Mouse (Mus musculus) kidney, adult 8-10 months (tissue): ENCODE results near the gene Cpne8.
"Not testable (repeated sequence)": the region's sequence is repeated elsewhere in the genome, so short reads cannot be mapped to it uniquely, and the experiment has no call there.

Source experiments
- DNase-seq, 2 experiments: peaks; one replicate each; pipeline ENCODE4 v3.0.0; 2022

The Cpne8 gene

GRCm38 (mm10) chr15:90678985-90679759, at the start of gene Cpne8:
TSS of gene Cpne8 (minus strand) at chr15:90679432.
- DNase-seq: peak; percentile 58

GRCm38 (mm10) chr15:90717717-90718116, 38.5 kb upstream of the Cpne8 start:
- DNase-seq: no peak

DNA sequence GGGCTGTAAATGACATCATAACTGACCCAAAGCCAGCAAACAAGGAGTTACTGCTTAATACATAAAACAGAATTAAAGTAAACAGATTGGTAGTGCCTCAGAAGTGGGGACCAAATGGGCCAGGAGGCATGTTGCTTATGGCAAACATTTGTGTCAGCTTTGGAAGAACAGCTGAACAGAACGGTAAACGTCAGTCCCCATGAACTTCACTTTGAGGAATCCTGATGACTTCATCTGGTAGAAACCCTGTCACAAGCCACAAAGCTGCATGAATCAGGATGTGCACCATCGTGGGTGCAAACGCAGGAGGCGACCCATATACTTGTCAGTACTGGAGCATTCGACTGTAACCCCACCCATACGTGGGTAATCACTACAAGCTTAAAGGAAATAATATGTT, 30.1 kb upstream of the Cpne8 start:
- DNase-seq: no peak

GRCm38 (mm10) chr15:90704314-90704713, 25.1 kb upstream of the Cpne8 start:
- no peak for DNase-seq

- DNase-seq: no peak
Measured at GRCm38 (mm10) chr15:90703502-90704232, 24.4 kb upstream of the Cpne8 start.

- DNase-seq: no peak
Measured at GRCm38 (mm10) chr15:90686770-90687169, 7.5 kb upstream of the Cpne8 start.

GRCm38 (mm10) chr15:90679760-90680579, 738 bp upstream of the Cpne8 start:
- peak; percentile 28 to 56 for DNase-seq

- peak; percentile 33 to 35 for DNase-seq
Measured at GRCm38 (mm10) chr15:90678488-90678887, 744 bp downstream of the Cpne8 start.

DNA sequence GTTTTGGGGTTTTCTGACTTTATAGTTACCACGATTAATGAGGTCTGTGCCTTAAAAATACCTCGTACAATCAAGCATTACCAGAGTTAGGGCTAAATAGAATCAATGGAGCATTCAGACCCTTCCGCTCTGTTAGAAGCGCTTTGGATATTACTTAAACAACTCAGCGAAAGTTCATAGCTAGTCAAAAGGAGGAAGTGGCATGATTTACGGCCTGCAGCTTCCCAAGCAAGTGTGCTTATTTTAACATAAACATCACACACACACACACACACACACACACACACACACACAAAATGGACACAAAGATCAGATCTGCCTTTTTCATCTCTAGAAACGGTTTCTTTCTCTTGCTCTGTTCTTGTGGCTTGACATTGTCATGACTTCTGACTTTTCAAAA, 9.7 kb downstream of the Cpne8 start:
- no peak for DNase-seq

GRCm38 (mm10) chr15:90666893-90667292, 12.3 kb downstream of the Cpne8 start:
- no peak for DNase-seq

DNA sequence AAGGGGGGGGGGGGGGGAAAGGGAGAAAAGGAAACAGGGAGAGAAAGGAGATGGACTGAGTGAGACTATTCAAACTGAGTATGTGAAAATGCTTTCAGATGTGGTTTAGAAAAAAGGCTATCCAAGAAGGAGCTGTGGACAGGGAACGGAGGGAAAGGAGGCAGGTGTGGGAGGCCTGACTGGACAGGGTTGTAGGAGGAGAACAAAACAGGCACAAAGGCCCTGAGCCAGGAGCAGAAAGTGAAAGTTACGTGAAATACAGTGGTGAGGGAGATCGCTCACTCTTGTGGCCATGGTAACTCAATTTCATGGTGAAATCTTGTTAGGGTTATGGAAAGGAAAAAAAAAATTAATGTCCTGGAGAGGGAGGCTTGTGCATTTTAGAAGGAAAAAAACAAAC, 14.6 kb downstream of the Cpne8 start:
- DNase-seq: no peak

DNA sequence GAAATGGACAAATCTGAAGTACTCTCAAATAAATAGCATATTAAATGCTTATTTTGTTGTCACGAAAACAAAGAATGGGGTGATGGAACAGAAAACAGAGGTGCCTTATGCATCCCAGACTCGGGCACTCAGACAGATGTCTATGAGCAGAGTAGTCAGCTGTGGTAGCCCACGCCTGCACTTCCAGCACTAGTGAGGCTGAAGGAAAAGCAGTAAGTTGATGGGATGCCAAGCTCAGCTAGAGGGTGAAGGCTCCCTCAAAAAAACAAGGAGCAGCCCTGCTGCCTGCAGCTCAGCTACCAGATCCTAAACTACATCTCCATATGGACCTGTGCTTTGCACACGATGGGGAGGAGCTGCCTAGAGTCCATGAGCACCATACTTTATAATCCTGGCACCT, 15.6 kb downstream of the Cpne8 start:
- DNase-seq: no peak

DNA sequence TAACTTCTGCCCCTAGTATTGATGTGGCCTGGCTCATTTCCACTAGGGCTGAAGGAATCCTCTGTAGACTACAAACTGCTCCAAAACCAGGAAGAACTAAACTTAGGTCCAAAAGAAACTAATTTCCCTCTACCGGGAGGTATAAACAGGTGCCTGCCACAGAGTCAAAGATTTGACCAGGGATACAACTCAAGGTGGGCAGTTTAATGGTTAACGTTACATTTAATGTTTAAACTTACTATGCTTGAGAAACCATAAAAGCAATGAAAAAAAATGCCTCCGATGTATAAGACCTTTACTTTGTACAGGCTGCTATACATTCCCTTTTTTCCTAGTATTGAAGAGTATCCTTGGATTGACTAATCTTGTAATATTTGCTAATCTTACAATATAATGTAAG, 18.5 kb downstream of the Cpne8 start:
- no peak for DNase-seq

- no peak for DNase-seq
Measured at GRCm38 (mm10) chr15:90658053-90658452, 21.2 kb downstream of the Cpne8 start.

DNA sequence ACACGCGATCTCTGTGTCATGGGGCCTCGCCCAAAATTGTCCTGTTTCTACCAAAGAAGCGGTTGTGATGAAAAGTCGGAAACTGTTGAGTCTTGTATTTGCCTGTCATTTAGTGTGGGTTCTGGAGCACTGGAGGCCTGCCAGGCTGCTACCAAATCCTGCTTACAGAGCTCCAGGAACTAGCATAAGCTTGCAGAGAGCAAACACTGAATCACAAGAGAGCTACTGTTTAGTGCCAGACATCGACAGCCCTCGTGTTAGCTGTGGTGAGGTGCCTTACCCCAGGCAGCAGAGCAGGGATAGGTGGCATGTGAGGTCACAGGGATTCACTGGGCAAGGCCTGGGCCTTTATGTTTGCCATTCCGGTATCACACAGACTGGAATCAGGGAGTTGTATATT, 22.7 kb downstream of the Cpne8 start:
- no peak for DNase-seq

- no peak for DNase-seq
Measured at GRCm38 (mm10) chr15:90647011-90647577, 32.1 kb downstream of the Cpne8 start.

- no peak for DNase-seq
Measured at GRCm38 (mm10) chr15:90646326-90646725, 32.9 kb downstream of the Cpne8 start.

DNA sequence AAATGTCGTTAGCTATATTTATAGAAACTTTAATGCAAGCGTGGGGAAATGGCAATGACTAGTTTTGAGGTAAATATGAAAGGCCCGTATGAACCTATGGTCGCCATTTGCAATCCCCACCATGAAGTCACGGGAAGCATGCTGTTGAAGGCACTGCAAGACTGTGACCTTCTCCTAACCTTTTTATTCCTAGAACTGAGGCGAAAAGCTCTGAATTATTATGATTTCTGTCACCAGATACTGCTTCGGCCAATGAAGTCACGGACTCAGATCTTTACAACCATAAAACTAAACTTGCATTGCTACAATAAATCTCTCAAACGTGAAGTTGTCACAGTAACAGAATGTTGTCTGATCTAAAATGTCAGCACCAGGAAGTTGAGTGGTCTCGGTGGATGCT, 33.4 kb downstream of the Cpne8 start:
- no peak for DNase-seq

DNA sequence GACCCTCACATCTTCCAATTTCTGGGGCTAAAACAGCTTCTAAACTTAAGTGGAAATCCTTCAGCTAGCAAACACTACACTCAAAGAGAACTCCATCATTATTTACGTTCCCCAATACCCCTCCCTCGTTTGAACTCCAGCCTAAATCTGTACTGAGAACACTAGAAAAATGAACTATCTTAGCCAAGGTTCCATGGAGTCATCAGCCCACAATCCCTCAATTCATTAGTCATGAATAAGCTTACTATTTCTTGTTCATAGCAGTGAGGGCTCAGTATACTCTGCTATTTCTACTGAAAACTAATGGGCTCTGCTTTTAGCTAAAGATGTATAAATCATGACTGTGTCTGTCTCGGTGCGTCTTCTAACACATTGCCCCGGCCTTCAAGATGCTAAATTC, 55.0 kb downstream of the Cpne8 start:
- DNase-seq: no peak

DNA sequence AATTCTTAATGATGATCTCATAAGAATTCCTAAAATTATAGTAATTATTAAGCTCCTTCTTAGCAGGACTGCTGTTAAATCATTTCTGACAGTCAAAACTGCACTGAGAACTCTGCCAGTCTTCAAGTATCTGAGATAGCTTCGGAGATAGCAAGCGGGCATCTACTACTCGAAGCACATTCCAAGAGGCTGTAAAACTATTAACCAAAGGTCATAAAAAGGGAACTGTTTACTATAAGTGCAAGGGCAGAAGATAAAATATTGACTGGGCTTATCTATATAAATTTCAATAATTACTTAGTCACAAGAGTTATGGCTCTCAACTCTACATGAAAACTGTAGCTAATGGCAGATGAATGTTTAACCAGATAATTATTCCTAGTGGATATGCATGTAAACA, 57.2 kb downstream of the Cpne8 start:
- no peak for DNase-seq

DNA sequence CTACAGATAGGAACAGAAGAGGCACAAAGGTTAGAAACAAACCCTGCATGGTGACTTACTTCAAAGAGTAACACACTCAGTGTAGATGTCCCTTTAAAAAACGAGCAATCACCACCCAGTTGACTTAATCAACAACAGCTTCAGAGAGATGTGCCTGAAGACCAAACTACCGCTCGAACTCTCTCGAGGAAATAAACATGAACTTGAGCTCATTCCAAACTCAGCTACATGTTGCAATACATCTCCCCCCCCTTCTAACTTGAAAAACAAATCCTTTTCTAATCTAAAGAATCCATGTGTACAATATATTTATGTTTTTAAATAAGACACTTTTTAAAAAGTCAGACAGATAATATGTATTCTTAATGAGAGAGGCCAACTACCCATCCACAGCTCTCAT, 59.5 kb downstream of the Cpne8 start:
- DNase-seq: no peak

DNA sequence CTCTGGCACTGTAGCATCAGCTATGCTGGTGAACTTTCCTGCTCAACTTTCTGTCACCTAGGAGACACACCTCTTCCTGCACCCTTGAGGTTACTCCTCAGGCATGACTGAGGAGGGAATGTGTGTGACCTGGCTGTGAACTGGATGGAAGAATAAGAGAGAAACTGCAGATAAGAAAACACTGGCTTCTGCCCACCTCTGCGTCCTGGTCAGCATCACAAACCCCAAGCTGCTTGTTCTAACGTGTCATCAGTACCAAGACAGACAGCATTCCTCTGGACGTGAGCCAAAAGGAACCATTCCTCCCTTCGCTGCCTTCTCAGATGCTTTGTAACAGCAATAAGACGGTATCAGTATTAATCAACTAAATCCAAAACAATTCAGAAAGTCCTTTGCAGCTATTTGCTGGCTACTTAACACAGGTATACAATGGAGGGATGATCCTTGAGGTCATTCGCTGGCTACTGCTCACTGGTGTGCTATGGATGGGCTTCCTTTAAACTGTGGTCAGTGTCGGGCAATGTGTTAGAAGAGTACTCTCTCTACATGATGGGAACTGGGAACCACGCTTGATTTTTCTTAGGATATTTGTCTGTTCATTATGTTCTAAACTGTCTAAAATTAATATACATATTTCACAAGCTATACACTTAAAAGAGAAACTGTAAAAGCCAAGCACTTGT, 63.0 kb downstream of the Cpne8 start:
- peak in 1 of 2 experiments; percentile 4 for DNase-seq

DNA sequence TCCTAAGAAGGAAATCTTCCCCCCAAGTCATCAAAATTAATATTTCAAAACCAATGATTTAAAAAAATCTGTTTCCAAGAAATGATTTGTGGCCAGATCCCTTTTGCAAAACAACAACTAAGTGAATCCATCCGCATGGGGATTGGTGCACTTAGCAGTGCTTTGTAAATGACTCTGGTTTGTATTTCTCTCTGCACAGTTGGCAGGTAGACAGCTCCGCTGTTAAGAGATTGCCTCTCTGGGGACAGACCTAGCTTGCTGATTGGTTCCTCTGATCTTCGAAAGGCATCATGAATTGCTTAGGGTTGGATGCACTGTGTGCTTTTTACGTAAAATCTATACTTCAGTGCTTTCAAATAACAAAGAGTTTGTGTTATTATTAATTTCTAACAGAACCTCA, 68.5 kb downstream of the Cpne8 start:
- DNase-seq: not testable (repeated sequence)
